22 mouse cellular contexts compared by ENCODE assay signal in the genomic region with DNA sequence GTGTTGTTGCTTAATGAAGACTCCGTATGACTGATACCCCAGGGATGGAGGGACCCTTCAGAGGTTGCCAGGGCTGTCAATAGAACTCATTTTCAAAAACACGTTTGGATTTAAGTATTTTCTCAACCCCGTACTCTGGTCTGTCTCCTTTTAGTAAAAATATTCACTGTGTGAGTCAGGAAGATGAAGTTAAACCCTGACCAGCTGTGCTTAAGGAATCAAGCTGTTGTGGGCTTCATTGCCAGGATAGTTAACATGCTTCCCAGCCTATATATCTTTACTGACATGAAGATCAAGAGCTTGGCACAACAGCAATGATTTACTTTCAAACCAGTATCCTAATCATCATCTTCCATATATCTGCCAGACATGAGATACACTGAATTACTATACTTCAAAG.
DNase-seq lines count a peak whose midpoint lies in the region; ATAC-seq and TF ChIP-seq lines count a peak whose summit lies in the region.
"Had no signal": no experiment of that assay in that cellular context is flagged by ENCODE, and none has a peak within 500 bp of the region (broad histone marks: within the 10 kb centered on the region; RNA-seq: fewer than 3 reads in every experiment).

No protein-coding gene starts in this region.

- H3K9me3 ChIP-seq in kidney, postnatal 0 days (replicated peaks; ENCODE audit: low read length) = no peaks in the 10 kb centered on the region
- H3K9me3 ChIP-seq in kidney, embryonic 14.5 days (ENCODE audit: control insufficient read depth, low read length) = no peaks in the 10 kb centered on the region
- H3K9me3 ChIP-seq: embryonic facial prominence, embryonic 13.5 days; embryonic facial prominence, embryonic 15.5 days; forebrain, embryonic 10.5 days; forebrain, embryonic 12.5 days had no signal

- H3K4me1 ChIP-seq in kidney, postnatal 0 days (replicated peaks; ENCODE audit: insufficient read depth, low read length) = no peaks in the 10 kb centered on the region
- no peaks in the 10 kb centered on the region for H3K4me1 ChIP-seq in kidney, embryonic 14.5 days (ENCODE audit: control insufficient read depth, insufficient read depth, low read length)
- H3K4me1 ChIP-seq: embryonic facial prominence, embryonic 13.5 days; embryonic facial prominence, embryonic 15.5 days; forebrain, embryonic 10.5 days; forebrain, embryonic 12.5 days had no signal

- ATAC-seq in kidney, postnatal 0 days (replicated peaks; ENCODE audit: low FRiP score, low read depth) = no peak
- no peak for ATAC-seq in kidney, embryonic 14.5 days (ENCODE audit: low FRiP score, low TSS enrichment)
- ATAC-seq: forebrain, embryonic 14.5 days; forebrain, embryonic 16.5 days had no signal

- H3K27ac ChIP-seq in kidney, postnatal 0 days = no peak overlapping the region
- H3K27ac ChIP-seq in kidney, embryonic 14.5 days (ENCODE audit: low read depth, low read length) = no peak overlapping the region
- H3K27ac ChIP-seq: embryonic facial prominence, embryonic 13.5 days; embryonic facial prominence, embryonic 15.5 days; forebrain, embryonic 10.5 days; forebrain, embryonic 12.5 days had no signal

- H3K4me3 ChIP-seq in kidney, postnatal 0 days (replicated peaks; ENCODE audit: low read depth, low read length) = no peak overlapping the region
- no peak overlapping the region for H3K4me3 ChIP-seq in kidney, embryonic 14.5 days (ENCODE audit: low read length)
- H3K4me3 ChIP-seq: embryonic facial prominence, embryonic 13.5 days; embryonic facial prominence, embryonic 15.5 days; erythroblast, embryonic 14.5 days; forebrain, embryonic 10.5 days; forebrain, embryonic 12.5 days had no signal

- H3K27me3 ChIP-seq in kidney, postnatal 0 days (ENCODE audit: insufficient read depth, low read length) = no peaks in the 10 kb centered on the region
- no peaks in the 10 kb centered on the region for H3K27me3 ChIP-seq in kidney, embryonic 14.5 days (ENCODE audit: control insufficient read depth, insufficient read depth, low read length)
- H3K27me3 ChIP-seq: embryonic facial prominence, embryonic 13.5 days; embryonic facial prominence, embryonic 15.5 days; forebrain, embryonic 12.5 days had no signal

- WGBS in kidney, postnatal 0 days = 60% methylated on average over 3 of the region's 3 CpGs
- WGBS in kidney, embryonic 14.5 days = 49% methylated on average over 3 of the region's 3 CpGs

- H3K4me2 ChIP-seq in kidney, postnatal 0 days (ENCODE audit: low read length) = no peak overlapping the region
- H3K4me2 ChIP-seq in kidney, embryonic 14.5 days (replicated peaks; ENCODE audit: low read depth, low read length) = no peak overlapping the region
- H3K4me2 ChIP-seq: embryonic facial prominence, embryonic 13.5 days; embryonic facial prominence, embryonic 15.5 days; forebrain, embryonic 12.5 days had no signal

- peak; percentile 20 for DNase-seq in kidney, postnatal 0 days (ENCODE audit: low spot score)
- DNase-seq in brain, adult 2 months (ENCODE audit: low read depth, low spot score) = peak; percentile 33
- DNase-seq in brain, embryonic 14.5 days (ENCODE audit: low read depth) = peak; percentile 9
- DNase-seq in liver = no peak
- DNase-seq in cerebellum, adult 9-11 months = no peak
- DNase-seq: adrenal gland, adult 8-10 months; adrenal gland, postnatal 14 days; adrenal gland, postnatal 36 days; cerebellum, adult 11-12 months; cerebellum, adult 2 months; cerebellum, adult 9-10 months; cerebellum, postnatal 14 days; cerebellum, postnatal 36 days; embryo, embryonic 11 days had no signal

- TF ChIP-seq POLR2A in brain, embryonic 14.5 days (IDR thresholded peaks at IDR 0.05; ENCODE audit: borderline replicate concordance, extremely low read depth, insufficient read depth, insufficient read length, poor library complexity, severe bottlenecking) = no peak

- H3K9ac ChIP-seq in kidney, postnatal 0 days (ENCODE audit: low read depth, low read length) = no peak overlapping the region
- H3K9ac ChIP-seq in kidney, embryonic 14.5 days (ENCODE audit: low read depth, low read length) = no peak overlapping the region
- H3K9ac ChIP-seq: embryonic facial prominence, embryonic 13.5 days; embryonic facial prominence, embryonic 15.5 days; forebrain, embryonic 12.5 days had no signal

- H3K36me3 ChIP-seq in kidney, postnatal 0 days (ENCODE audit: insufficient read depth, low read length) = no peaks in the 10 kb centered on the region
- no peaks in the 10 kb centered on the region for H3K36me3 ChIP-seq in kidney, embryonic 14.5 days (ENCODE audit: control insufficient read depth, insufficient read depth, low read length)
- H3K36me3 ChIP-seq: embryonic facial prominence, embryonic 13.5 days; embryonic facial prominence, embryonic 15.5 days; forebrain, embryonic 10.5 days; forebrain, embryonic 12.5 days had no signal

- no peak for TF ChIP-seq CTCF in kidney, postnatal 0 days (IDR thresholded peaks at IDR 0.05; ENCODE audit: low read depth)
- TF ChIP-seq CTCF in brain, embryonic 14.5 days (IDR thresholded peaks at IDR 0.05; ENCODE audit: borderline replicate concordance, extremely low read depth, insufficient read depth, insufficient read length) = no peak

Comparison
In these comparisons a context has a peak if more than half of its experiments do, and no peak if none do; other contexts are left out.
1. DNase-seq: peak in kidney, postnatal 0 days (single experiment), brain, adult 2 months (single experiment) and brain, embryonic 14.5 days (single experiment); none in liver (single experiment) and cerebellum, adult 9-11 months (single experiment).